Mouse (Mus musculus): ENCODE measurements at regions not wholly inside any gene's neighbourhood (a gene's known extent, or its start where the extent isn't known, plus 50 kb on each side); places are given as distances from the start of the nearest gene placed in this dataset.
"Not testable (repeated sequence)": the region's sequence is repeated elsewhere in the genome, so short reads cannot be mapped to it uniquely, and the experiment has no call there.

DNA sequence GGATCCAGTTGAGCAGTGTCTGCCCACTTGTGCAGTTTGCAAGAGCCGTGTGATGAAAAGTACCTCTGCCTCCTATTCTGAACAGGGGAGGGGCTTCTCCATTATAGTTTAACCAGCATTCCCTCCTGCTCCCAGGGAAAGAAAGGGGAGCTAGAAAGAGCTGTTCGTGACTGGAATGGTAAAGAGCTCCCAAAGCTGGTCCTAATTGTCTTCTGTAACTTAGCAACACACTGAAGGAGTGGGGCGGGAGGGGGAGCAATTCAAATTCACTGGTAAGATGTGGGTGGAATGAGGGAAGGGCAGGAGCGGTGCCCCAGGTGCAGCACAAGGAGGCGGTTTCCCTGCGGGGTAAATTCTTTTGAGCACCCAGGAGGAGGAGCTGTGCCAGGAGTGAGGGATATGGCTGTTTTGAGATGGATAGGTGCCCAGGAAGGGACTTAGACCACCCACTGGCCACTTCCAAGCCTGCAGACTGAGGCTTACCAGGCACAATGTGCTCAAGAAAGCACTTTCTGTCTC lies 79.5 kb upstream of the Spata13 start:
- no peak overlapping the region for H3K4me3 ChIP-seq (ENCODE audit: low read depth, low read length)
- no peaks in the 10 kb centered on the region for H3K9me3 ChIP-seq (ENCODE audit: control insufficient read depth, low read length)
- H3K4me1 ChIP-seq (replicated peaks; ENCODE audit: control insufficient read depth, insufficient read depth): no peaks in the 10 kb centered on the region
- WGBS: 25% methylated on average over 6 of the region's 6 CpGs
- no peak overlapping the region for H3K9ac ChIP-seq (ENCODE audit: low read length)
- DNase-seq (ENCODE audit: low spot score) (no peak), ATAC-seq (ENCODE audit: low FRiP score, low TSS enrichment) (no peak)
- no peaks in the 10 kb centered on the region for H3K36me3 ChIP-seq (ENCODE audit: control insufficient read depth, insufficient read depth, low read length)
- no peak for TF ChIP-seq EP300 (optimal IDR thresholded peaks at IDR 0.05)
- TF ChIP-seq CTCF (IDR thresholded peaks at IDR 0.05; ENCODE audit: low read depth): peak; percentile 30
- H3K27me3 ChIP-seq (ENCODE audit: control insufficient read depth, insufficient read depth, low read length): no peaks in the 10 kb centered on the region
- H3K4me2 ChIP-seq (replicated peaks; ENCODE audit: low read depth): no peak overlapping the region
- H3K27ac ChIP-seq (replicated peaks): no peak overlapping the region

DNA sequence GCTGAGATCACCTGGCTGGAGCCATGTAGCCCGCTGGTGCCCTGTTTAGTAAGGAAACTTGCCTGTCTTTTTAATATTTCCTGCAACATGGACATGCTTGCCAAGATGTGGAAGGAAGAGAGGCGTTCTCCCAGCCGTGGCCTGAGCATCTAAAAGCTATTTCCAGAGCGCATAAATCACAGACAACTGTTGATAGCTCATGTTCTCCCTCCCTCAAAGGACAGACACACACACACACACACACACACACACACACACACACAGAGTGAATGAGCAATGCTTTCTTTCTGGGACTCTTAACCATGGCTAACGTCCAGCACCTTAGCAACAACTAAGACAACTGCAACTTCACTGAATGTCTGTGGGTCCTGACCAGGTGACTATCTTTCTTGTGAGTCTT lies 77.3 kb upstream of the Spata13 start:
- TF ChIP-seq CTCF (IDR thresholded peaks at IDR 0.05; ENCODE audit: low read depth) (no peak), EP300 (optimal IDR thresholded peaks at IDR 0.05) (no peak)
- Histone ChIP-seq H3K27ac (replicated peaks) (no peak overlapping the region), H3K36me3 (ENCODE audit: control insufficient read depth, insufficient read depth, low read length) (no peaks in the 10 kb centered on the region), H3K4me3 (ENCODE audit: low read depth, low read length) (no peak overlapping the region), H3K4me2 (replicated peaks; ENCODE audit: low read depth) (no peak overlapping the region), H3K27me3 (ENCODE audit: control insufficient read depth, insufficient read depth, low read length) (no peaks in the 10 kb centered on the region), H3K9me3 (ENCODE audit: control insufficient read depth, low read length) (no peaks in the 10 kb centered on the region), H3K9ac (ENCODE audit: low read length) (no peak overlapping the region), H3K4me1 (replicated peaks; ENCODE audit: control insufficient read depth, insufficient read depth) (no peaks in the 10 kb centered on the region)
- ATAC-seq (ENCODE audit: low FRiP score, low TSS enrichment) (no peak), DNase-seq (ENCODE audit: low spot score) (no peak)
- WGBS: 61% methylated on average over 5 of the region's 5 CpGs

DNA sequence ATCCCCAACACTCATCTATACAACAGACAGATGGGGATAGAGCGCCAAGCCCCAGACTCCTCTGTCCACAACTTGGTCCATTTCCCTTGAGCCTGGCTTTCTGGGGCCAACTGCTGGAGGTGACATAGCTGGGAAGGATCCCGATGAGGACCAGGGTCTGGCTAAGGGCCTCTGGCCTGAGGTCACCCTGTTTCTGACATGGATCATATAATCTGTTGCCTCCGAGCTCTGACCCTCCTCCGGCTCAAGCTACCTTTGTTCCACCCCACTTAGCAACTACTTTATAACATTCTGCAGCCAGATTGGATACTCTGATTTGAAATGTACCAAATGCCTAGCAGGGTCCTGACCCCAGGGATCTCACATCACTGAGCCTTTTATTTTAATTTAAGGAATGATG lies 76.8 kb upstream of the Spata13 start:
- no peak for ATAC-seq (ENCODE audit: low FRiP score, low TSS enrichment)

DNA sequence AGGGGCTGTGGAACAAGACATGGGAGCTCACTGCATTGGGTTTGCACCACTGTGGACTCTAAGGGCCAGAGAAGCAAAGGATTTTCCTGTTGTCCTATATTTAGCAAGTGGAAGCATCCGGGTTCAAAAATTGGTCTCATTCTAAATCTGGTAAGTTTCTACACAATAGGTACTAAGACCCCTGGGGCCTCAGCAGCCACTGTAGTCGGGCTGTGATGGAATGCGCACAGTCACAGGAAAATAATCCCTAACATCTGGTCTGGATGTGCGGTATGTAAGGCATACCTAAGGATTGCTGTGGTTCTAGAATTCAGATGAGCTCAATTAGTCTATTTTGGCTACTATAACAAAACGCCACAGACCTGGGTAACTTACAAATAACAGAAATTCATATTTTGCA lies 74.4 kb upstream of the Spata13 start:
- Histone ChIP-seq H3K4me1 (replicated peaks; ENCODE audit: control insufficient read depth, insufficient read depth) (no peaks in the 10 kb centered on the region), H3K9ac (ENCODE audit: low read length) (no peak overlapping the region), H3K9me3 (ENCODE audit: control insufficient read depth, low read length) (no peaks in the 10 kb centered on the region), H3K36me3 (ENCODE audit: control insufficient read depth, insufficient read depth, low read length) (no peaks in the 10 kb centered on the region), H3K4me3 (ENCODE audit: low read depth, low read length) (no peak overlapping the region), H3K27me3 (ENCODE audit: control insufficient read depth, insufficient read depth, low read length) (no peaks in the 10 kb centered on the region), H3K27ac (replicated peaks) (no peak overlapping the region), H3K4me2 (replicated peaks; ENCODE audit: low read depth) (no peak overlapping the region)
- WGBS: 76% methylated on average over 5 of the region's 5 CpGs
- no peak for DNase-seq (ENCODE audit: low spot score)
- ATAC-seq (ENCODE audit: low FRiP score, low TSS enrichment): no peak
- TF ChIP-seq CTCF (IDR thresholded peaks at IDR 0.05; ENCODE audit: low read depth): no peak
- no peak for TF ChIP-seq EP300 (optimal IDR thresholded peaks at IDR 0.05)

More for the DNA sequence above, 76.8 kb upstream of the Spata13 start:
- DNase-seq (ENCODE audit: low spot score): no peak
- H3K9me3 ChIP-seq (ENCODE audit: control insufficient read depth, low read length): no peaks in the 10 kb centered on the region
- no peaks in the 10 kb centered on the region for H3K4me1 ChIP-seq (replicated peaks; ENCODE audit: control insufficient read depth, insufficient read depth)
- no peaks in the 10 kb centered on the region for H3K27me3 ChIP-seq (ENCODE audit: control insufficient read depth, insufficient read depth, low read length)
- no peak overlapping the region for H3K9ac ChIP-seq (ENCODE audit: low read length)
- no peak overlapping the region for H3K4me2 ChIP-seq (replicated peaks; ENCODE audit: low read depth)
- TF ChIP-seq EP300 (optimal IDR thresholded peaks at IDR 0.05): no peak
- no peak for TF ChIP-seq CTCF (IDR thresholded peaks at IDR 0.05; ENCODE audit: low read depth)
- no peaks in the 10 kb centered on the region for H3K36me3 ChIP-seq (ENCODE audit: control insufficient read depth, insufficient read depth, low read length)
- H3K4me3 ChIP-seq (ENCODE audit: low read depth, low read length): no peak overlapping the region
- no peak overlapping the region for H3K27ac ChIP-seq (replicated peaks)
- WGBS: 75% methylated on average over 4 of the region's 4 CpGs

DNA sequence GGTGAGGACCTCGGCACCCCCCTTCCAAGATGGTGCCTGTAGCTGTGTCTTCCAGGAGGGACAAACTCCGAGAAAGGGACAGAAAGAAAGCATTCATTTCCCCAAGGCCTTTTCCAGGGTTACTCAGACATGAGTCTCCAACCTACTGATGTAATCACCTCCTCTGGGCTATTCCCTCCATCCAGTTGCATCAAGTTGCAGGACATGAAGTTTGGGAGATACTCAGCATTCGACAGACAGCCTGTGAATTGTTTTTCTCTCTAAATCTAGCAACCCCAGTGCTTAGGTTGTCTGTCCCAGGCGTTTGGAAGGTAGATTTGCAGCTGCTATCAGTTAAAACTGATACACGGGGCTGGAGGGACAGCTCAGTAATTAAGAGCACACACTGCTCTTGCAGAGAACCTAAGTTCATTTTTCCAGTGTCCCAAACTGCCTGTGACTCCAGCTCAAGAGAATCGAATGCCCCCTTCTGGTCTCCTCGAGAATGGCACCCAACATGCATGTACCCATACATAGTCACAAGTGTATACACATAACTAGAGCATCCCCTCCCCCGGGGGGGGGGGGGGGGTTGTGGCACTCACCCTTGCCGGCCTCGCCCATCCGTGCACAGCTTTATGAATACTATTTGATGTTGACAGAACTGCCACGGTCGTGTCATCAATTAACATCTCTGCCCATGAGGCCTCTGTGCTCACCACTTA lies 73.8 kb upstream of the Spata13 start:
- Histone ChIP-seq H3K27me3 (ENCODE audit: control insufficient read depth, insufficient read depth, low read length) (no peaks in the 10 kb centered on the region), H3K9ac (ENCODE audit: low read length) (no peak overlapping the region), H3K36me3 (ENCODE audit: control insufficient read depth, insufficient read depth, low read length) (no peaks in the 10 kb centered on the region), H3K4me1 (replicated peaks; ENCODE audit: control insufficient read depth, insufficient read depth) (no peaks in the 10 kb centered on the region), H3K4me3 (ENCODE audit: low read depth, low read length) (no peak overlapping the region), H3K4me2 (replicated peaks; ENCODE audit: low read depth) (no peak overlapping the region), H3K9me3 (ENCODE audit: control insufficient read depth, low read length) (no peaks in the 10 kb centered on the region), H3K27ac (replicated peaks) (no peak overlapping the region)
- 77% methylated on average over 13 of the region's 13 CpGs for WGBS
- ATAC-seq (ENCODE audit: low FRiP score, low TSS enrichment) (0 out of 2 replicates have a peak, but pooled peaks have one; percentile 15), DNase-seq (ENCODE audit: low spot score) (peak; percentile 30)
- TF ChIP-seq CTCF (IDR thresholded peaks at IDR 0.05; ENCODE audit: low read depth) (peak; percentile 57), EP300 (optimal IDR thresholded peaks at IDR 0.05) (no peak)

DNA sequence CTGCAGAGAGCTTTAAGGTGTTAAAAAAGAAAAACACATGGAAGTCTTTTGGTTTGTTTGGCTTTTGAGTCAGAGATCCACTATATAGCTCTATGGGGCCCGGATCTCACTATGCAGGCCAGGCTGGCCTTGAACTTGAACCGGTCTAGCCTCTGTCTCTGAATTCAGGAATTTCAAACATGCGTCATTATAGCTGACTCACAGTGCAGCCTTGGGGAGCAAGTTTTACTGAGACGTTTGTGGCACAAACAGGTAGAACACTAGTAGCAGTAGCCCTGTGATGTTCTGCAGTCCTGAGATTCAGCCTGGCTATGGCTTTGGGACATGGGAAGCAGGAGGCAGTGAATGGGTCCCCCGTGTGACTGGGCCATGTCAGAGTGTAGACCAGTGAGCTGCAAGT lies 57.5 kb upstream of the Spata13 start:
- no peak overlapping the region for H3K9ac ChIP-seq (ENCODE audit: low read length)
- no peak overlapping the region for H3K4me3 ChIP-seq (ENCODE audit: low read depth, low read length)
- no peak for DNase-seq (ENCODE audit: low spot score)
- WGBS: 70% methylated on average over 5 of the region's 5 CpGs
- H3K9me3 ChIP-seq (ENCODE audit: control insufficient read depth, low read length): no peaks in the 10 kb centered on the region
- no peaks in the 10 kb centered on the region for H3K27me3 ChIP-seq (ENCODE audit: control insufficient read depth, insufficient read depth, low read length)
- ATAC-seq (ENCODE audit: low FRiP score, low TSS enrichment): no peak
- H3K4me2 ChIP-seq (replicated peaks; ENCODE audit: low read depth): no peak overlapping the region
- H3K27ac ChIP-seq (replicated peaks): no peak overlapping the region
- no peak for TF ChIP-seq CTCF (IDR thresholded peaks at IDR 0.05; ENCODE audit: low read depth)
- TF ChIP-seq EP300 (optimal IDR thresholded peaks at IDR 0.05): no peak
- no peaks in the 10 kb centered on the region for H3K4me1 ChIP-seq (replicated peaks; ENCODE audit: control insufficient read depth, insufficient read depth)
- no peaks in the 10 kb centered on the region for H3K36me3 ChIP-seq (ENCODE audit: control insufficient read depth, insufficient read depth, low read length)

DNA sequence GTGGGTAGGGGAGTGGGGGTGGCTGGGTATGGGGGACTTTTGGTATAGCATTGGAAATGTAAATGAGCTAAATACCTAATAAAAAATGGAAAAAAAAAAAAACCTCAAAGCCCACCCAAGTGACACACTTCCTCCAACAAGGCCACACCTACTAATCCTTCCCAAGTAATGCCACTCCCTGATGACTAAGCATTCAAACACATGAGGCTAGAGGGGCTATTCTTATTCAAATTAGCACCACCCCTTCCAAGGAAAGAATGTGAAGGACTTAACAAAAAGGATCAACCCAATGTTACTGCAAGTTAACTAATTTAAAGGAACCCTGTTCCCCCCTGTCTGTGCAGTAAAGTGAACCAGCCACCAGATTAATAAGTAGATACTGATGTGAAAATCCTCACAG lies 53.7 kb upstream of the Spata13 start:
- H3K27ac ChIP-seq (replicated peaks); DNase-seq (ENCODE audit: low spot score); ATAC-seq (ENCODE audit: low FRiP score, low TSS enrichment); H3K27me3 ChIP-seq (ENCODE audit: control insufficient read depth, insufficient read depth, low read length); H3K9me3 ChIP-seq (ENCODE audit: control insufficient read depth, low read length); H3K9ac ChIP-seq (ENCODE audit: low read length); H3K4me2 ChIP-seq (replicated peaks; ENCODE audit: low read depth); H3K4me3 ChIP-seq (ENCODE audit: low read depth, low read length); H3K36me3 ChIP-seq (ENCODE audit: control insufficient read depth, insufficient read depth, low read length); H3K4me1 ChIP-seq (replicated peaks; ENCODE audit: control insufficient read depth, insufficient read depth): not testable (repeated sequence)
